Mouse (Mus musculus) olfactory bulb, adult 2 months (tissue): Measurements from ENCODE around the gene Pcyt1b.

ENCODE experiments used
- CTCF ChIP-seq: fragments of 200-500 bp; IDR thresholded peaks from 2 replicates; pipeline ENCODE4 v1.5.1; 2012; ENCODE audit warnings: low read depth, mild to moderate bottlenecking, low read length, moderate library complexity; ENCODE audit not compliant: insufficient read depth
- POLR2A ChIP-seq: fragments of 200-500 bp; IDR thresholded peaks from 2 replicates; pipeline ENCODE4 v1.6.1; 2012; ENCODE audit warnings: mild to moderate bottlenecking, low read depth, low read length, moderate library complexity; ENCODE audit not compliant: insufficient read depth

- no peak for TF ChIP-seq CTCF
- no peak for TF ChIP-seq POLR2A
These were observed 22.8 kb upstream of the Pcyt1b start, which contains the start of gene Pola1 for GRCm38 (mm10) chrX:93631657-93632449.
